Mouse (Mus musculus): Measurements from ENCODE around the gene Crx.
A peak's percentile ranks its signal among the peaks of the same experiment; 100 is the strongest.
"Not testable (repeated sequence)": the region's sequence is repeated elsewhere in the genome, so short reads cannot be mapped to it uniquely, and the experiment has no call there.

Gene Crx

DNA sequence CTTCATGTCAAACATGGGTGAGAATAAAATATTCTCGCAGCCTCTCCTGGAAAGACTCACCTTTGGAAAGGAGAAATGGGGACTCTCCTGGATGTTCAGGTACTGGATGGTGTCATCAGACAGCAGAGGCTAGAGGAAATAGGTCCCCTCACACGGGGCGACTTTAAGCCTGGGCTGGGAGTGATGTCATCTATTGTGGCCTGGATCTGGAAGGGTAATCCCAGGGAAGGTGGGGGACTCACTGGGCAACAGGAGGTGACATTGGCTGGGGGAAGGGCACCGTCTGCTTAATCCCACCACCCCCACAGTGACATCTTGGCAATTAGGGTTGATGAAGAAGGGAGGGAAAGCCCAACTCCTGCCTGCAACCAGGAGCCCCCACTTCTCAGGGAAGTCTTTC is at the start of gene Crx:
Gene Crx, minus strand, starts transcription at position 213 of the 400 bp plus-strand sequence.
- DNase-seq = no peak

DNA sequence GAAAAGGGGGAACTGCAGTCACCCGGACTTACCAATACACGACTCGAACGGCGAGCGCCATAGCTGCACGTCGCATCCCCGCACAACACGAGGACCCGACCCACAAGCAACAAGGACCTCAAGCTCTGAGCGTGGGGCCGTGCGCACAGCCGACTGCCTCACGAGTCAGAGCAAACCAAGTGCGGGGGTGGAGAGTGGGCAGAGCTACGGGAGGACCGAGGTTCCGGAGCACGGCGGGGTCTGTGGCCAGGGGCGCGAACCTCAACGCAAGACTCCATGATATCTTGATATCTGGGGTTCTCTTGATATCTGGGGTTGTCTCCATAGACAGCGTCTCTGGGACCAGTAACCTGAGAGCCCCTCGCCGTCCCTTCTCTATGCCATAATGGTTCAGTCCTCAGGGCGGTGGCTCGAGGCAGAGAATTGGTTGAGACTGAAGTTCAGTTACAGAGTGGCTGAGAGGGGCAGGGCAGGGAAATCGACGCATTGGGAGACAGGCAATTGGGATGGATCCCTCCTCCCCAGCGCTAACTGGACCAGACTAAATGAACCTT is 42.5 kb upstream of the Crx start, which contains the start of gene Selenow:
Gene Selenow, minus strand, starts transcription at position 183 of the 554 bp plus-strand sequence.
- DNase-seq = peak; percentile 90 to 93

DNA sequence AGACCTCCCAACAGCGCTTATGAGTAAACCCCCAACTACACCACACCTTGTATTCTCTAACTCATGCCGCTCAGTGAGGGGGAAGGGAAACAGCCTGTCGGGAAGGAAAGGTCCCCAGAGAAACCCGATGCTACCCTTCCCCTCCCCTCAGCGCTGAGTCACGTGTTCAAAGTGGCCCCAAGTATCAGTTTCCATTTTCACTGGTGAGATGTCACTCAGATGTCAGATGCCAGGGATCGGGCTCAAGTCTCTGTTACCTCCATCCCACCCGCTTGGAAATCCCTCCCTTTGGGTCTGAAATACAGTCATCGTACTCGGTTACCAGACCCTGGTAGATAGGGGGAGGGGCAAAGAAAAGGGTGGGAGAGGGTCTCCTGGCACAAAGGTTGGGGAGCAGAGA is 42.0 kb upstream of the Crx start:
- DNase-seq = peak in 1 of 2 experiments; percentile 22

DNA sequence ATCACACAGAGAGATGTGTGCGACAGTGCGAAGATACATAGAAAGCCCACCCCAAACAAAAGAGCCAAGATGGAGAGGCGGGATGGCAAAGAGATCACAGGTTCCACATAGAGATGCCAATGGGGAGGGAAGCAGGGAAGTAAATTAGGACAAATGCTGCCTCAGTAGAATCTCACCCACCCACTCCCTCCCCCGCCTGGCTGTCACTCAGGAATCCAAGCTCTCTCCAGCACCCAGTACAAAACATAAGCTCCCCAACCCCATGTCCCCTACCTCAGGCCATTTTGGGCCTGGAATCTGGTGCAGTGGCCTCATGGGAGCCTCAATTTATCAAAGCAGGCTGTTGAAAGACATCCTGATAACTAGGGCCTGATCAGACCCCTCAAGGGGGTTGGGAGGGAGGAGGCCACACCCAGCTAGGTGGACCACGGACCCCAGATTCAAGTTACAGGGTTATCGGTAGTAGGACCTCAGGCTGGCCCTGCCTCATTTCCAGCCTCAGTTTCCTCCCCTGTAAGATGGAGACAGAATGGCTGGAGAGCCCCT is 41.0 kb upstream of the Crx start:
- no peak for DNase-seq

DNA sequence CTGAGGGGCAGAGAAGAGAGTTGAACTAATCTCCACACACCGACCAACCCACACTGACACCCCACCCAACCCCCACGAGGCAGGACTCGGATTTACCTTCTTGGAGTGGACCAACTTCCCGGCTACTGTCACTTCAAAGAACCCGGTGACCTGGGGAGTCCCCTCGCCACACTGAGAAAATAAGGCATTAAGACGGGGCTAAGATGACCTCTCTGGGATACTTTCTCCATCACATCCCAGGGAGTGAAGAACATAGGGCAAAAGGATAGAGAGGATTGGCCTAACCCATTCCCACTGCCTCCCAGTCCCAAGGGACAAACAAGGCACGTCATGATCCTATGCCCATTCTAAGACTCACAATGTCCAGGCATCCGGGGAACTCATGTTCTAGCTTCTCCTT is 40.2 kb upstream of the Crx start:
- no peak for DNase-seq

DNA sequence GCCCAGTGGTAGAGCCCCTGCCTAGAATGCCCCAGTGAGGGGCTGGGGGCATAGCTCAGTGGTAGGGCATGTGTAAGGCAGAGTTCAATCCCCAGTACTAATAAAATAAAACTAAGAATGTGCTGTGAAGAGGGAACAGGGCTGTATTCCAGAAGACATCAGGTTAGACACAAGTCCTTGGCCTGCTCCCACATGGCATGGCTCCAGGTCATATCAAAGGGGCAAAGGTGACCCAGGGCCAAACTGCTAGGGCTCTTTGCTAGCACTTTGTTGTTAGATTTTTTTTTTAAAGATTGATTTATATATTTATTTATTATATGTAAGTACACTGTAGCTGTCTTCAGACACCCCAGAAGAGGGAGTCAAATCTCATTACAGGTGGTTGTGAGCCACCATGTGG is 38.6 kb upstream of the Crx start:
- peak in 1 of 2 experiments; percentile 39 for DNase-seq

DNA sequence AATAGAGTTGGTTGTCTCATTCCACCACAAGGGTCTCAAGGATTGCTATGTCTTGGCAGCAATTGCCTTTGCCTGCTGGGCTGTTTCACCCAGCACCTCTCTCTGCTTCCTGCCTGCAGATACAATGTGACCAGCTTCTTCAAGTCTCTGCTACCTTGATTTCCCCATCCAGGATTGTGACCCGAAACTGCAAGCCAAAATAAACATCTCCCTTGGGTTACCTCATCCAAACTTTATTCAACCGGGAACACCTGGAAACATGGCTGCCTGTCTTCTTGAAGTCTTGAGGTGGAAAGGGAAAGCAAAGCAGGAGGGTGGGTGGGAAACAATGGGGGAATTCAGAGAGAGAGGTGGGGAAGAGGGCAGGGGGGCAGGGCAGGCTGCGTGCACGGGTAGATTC is 37.2 kb upstream of the Crx start:
- DNase-seq = no peak

DNA sequence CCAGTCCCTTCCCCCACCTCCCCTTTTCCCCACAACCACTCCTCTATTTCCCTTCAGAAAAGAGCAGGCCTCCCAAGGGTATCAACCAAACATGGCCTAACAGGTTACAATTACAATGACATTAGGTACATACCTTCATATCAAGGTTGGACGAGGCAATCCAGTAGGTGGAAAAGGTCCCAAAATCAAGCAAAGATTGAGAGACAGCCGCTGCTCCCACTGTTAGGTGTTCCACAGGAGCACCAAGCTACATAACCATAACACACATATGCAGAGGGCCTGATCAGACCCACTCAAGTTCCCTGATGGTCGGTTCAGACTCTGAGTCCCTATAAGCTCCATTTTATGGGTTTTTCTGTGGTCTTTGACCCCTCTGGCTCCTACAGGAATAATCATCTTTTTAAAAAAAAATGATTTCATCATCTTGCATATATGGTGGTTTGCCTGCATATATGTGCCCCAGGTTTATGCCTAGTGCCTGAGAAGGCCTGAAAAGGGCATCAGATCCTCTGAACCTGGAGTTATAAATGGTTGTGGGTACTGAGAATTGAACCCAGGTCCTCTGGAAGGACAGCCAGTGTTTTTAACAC is 36.5 kb upstream of the Crx start:
- no peak for DNase-seq

DNA sequence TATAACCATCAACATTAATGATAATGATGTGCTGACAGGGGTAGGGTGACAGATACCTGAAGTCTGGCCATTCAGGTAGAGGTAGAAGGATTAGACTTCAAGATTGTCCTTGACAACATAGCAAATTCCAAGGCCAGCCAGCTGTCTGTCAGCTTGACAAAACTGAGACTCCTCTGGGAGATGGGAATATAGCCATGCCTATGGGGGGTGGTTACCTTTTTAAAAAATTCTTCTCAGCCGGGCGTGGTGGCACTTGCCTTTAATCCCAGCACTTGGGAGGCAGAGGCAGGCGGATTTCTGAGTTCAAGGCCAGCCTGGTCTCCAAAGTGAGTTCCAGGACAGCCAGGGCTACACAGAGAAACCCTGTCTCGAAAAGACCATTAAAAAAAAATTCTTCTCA is 35.9 kb upstream of the Crx start:
- not testable (repeated sequence) for DNase-seq

DNA sequence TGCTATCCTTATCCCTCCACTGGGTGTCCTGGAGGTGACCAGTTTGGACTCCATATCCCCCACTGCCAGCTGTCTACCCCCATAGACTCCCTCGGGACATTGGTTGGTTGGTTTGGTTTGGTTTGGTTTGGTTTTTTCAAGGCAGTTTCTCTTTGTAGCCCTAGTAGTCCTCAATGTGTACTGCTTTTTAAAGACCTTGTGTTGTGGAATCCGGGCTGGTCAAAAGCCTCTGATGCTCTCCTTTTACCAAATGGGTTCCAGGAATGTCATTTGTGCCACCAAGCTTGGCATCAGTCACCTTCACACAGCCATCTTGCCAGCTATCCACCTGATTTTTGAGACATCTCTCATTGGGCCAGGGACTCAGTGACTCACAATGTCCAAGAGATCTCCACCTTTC is 35.0 kb upstream of the Crx start:
- DNase-seq = no peak

DNA sequence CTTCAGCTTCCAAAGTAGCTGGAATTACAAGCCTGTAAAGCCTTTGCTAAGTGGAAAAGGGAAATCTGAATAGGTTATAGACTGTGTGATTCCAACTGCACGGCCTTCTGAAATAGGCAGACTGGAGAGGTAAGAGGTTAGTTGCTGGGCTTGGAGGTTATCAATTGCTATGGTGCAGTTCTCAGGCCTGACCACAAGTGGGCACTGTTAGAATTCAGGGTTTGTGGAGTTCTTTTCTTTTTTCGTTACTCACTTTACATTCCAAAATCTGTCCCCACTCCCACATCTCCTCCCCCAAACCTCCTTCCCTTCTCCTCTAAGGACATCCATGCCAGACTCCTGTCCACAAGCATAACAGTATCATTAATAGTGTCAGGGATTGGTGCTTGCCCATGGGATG is 34.5 kb upstream of the Crx start:
- peak in 1 of 2 experiments; percentile 49 for DNase-seq

DNA sequence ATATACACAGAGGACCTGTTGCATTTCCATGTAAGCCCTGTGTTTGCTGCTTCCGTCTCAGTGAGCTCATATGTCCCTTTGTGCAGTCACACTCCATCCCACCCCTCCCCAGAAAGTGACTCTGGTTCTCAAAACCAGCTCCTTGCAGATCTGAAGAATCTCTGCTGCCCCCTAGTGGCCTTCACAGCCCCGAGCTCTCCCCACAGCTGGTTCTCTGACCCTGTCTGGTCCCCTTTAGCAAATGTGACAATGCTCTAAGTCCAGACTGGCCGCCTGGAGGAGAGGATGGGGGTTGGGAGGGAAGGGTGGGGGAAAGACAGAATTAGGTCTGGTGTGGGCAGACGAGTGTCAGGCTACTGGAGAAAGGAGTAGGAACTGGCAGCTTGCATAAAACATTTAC is 32.4 kb upstream of the Crx start:
- DNase-seq = peak; percentile 63 to 80

DNA sequence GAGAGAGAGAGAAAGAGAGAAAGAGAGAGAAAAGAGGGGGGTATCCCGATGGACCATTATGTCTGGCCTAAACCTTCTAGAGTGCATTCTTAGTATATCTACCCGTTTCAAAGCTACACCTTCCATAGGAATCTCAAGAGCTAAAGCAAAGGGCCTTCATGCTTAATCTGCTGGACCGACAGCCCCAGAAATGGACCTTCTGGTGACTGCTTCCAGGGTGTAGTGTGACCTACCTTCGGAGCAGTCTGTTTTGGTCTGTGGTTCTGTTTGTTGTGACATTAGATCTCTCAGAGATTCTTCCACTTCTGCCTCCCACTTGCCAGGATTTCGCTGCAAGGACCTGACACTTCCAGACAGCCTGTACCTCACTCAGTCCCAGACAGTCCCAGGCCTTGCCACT is 30.8 kb upstream of the Crx start:
- no peak for DNase-seq

DNA sequence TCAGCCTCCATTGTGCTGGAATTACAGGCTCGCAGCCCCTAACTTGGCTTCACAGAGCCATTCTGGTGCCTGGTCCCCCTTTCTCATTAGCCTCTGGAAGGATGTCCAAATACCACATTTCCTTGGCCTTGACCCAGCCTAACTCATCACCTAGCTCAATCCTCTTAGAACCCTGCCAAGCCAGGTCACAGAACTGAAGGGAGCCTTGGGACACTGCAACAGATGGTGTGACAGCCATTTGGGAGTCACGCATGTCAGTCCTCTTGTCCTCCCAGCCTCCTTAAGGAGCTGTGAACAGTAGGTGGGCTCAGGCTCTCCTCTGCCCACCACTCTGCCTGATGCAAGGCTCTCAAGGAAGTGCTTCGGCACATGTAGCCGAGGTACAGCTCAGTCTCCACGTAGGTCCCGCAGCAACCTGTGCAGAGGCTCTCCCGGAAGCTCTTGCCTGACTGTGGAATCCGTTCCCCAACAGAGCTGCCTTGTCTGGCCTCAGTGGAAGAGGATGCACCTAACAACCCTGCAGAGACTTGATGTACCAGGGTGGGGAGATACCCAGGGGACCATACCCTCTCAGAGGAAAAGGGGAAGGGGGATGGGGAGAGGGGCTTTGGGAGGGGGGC is 28.3 kb upstream of the Crx start:
- no peak for DNase-seq

DNA sequence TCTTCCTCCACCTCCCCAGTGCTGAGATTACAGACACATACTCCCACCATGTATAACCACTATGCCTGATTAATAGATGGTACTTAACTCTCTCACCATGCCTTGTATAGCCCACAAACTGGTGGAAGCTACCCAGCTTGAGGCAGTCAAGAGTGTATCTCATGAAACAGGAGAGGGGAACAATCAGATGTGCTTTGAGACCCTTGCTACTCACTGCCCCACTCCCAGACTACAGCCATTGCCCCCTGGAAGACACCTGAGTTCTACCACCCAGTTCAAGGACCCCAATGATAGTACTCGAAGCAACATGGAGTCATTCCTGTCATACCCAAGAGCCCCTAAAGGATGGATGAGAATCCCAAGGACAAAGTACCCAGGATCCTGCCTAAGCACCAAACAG is 26.8 kb upstream of the Crx start:
- DNase-seq = no peak

DNA sequence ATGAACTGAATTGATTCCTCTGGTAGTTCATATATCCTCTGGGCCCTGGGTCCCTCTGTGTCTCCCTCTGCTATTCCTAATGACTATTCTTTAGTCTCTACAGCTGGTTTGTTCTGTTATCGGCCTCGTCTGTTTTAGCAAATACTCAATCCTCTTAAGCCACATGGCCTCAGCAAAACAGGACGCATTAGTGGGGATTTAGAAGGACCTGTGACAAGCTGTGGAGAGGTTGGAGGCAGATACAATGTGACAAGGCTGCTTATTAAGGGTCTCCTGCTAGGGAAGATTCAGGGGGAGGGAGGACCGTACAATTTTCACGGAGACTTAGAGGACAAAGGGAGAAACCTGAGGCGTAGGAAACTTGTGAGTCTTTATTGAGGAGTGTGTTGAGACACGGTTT is 26.1 kb upstream of the Crx start:
- no peak for DNase-seq

DNA sequence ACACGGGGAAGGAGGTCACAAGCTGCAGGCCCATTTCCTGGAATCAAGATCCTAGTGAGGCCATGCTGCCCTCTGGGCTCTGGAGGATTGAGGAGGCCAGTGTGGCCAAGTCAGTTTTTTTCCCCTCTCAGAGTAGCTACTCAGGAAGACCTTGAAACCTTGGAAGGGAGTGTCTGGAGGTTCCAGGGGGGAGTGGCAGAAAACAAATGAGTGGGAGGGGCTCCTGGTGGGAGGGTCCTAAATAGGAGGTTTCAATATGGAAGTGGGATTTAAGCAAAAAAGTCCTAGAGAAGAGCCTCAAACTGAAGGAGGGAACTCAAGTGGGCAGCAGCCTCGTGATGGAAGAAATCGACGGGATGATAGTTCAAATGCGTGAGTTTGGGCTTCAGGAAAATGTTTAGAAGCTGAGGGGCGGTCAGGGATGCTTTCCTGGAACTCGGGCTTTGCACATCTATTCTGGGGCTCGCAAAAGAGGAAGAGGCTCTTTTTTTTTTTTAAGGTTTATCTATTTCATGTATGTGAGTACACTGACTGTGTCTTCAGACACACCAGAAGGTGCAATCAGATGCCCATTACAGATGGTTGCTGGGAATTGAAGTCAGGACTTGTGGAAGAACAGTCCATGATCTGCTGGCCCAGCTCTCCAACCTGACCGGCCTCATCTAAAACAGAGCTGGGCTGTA is 21.7 kb upstream of the Crx start:
- DNase-seq = no peak

DNA sequence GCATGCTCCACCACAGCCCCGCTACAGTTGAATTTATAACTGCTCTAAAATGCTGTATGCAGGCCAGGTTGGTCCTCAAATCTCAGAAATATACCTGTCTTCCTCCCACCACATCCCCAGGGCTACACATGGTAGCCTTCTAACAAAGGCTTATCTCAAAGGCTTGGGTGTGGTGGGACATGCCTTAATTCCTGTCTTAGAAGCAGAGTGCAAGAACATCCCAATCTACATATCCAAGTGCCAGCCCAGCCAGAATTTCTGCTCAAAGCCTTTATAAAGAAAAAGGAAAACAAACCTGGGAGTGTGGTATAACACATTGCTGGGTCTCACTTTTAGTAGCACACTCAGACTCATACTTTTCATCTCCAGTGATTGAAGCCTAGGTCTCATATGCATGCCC is 14.5 kb upstream of the Crx start:
- no peak for DNase-seq

DNA sequence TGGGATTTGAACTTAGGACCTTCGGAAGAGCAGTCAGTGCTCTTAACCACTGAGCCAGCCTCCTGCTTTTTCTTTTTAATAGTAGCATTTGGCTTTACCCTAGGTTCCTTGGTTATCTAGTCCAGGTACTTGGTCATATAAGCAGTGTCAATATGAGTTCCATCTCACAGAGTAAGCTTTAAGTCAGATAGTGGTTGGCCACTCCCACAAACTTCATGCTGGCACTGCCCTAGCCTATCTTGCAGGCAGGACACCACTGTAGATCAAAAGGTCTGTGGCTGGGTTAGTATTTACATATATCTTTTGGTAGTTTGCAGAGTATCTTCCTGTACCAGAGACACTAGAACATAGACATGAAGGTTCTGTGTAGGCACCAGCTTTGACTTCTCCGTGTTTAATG is 4.4 kb upstream of the Crx start:
- no peak for DNase-seq

DNA sequence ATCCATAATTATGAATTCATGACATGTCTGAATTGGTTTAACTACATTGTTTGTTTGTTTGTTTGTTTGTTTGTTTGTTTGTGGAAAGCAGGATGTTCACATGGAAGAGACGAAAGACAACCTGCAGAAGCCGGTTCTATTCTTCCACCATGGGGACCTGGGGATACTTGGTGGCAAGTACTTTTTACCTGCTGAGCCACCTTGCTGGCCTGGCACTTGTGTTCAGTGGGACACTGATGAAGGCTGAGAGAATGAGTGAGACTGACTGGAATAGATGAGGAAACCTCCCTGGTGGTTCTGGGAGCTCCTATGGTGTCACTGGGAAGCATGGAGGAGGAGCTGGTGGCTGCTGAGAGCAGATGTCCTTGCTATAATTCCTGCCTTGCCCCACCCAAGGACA is 2.5 kb upstream of the Crx start, which contains the start of gene Crxos:
Gene Crxos, plus strand, starts transcription at position 301 of the 400 bp plus-strand sequence.
- no peak for DNase-seq

DNA sequence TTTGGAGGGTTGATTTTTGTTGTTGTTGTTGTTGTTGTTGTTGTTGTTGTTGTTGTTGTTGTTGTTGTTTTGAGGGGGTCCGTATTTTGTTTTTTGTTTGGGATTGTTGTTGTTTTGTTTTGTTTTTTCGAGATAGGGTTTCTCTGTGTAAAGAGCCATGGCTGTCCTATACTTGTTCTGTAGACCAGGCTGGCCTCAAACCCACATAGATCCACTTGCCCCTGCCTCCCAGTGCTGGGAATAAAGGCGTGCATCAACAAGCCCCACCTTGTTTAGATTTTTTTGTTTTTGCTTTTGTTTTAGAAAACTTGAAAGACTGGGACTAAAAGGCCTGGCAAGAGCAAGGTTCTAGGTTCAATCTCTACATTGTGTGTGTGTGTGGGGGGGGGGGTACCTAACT is 2.1 kb upstream of the Crx start:
- DNase-seq = no peak

DNA sequence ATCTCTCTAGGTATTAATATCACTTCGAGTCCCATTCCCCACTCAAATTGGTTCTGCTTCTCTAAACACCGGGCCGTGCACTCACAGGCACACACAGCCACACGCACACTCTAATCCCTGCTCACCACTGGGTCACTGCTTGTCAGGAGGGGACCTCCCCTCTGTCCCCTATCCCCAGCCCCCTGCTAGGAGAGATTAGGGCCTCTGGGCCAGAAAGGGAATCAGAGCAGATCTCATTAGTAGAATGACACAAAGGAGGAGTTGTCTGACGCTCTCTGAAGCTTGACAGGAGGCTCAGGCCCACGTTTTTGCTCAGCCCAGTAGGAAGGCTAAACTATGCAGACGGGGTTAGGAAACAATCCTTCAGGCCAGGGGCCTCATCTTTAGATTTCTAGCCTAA is 1.6 kb upstream of the Crx start:
- DNase-seq = no peak

DNA sequence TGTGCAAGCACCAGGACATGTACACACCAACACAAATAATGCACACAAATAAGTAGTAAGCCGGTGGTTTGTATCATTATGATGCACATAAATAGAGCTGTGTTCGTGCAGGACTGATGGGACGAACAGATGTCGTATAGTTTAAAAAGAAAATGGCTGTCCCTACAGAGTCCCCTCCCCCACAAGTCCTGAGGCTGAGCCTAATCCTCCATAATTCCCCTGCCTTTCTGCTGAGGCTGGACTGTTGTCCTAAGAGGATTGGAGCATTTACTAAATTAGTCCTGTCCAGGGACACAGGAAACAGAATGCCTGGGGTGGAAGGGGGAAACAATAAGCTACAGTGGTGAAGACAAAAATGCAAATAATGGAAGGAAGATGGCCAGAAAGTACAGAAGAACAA is 15.7 kb downstream of the Crx start:
- DNase-seq = no peak

DNA sequence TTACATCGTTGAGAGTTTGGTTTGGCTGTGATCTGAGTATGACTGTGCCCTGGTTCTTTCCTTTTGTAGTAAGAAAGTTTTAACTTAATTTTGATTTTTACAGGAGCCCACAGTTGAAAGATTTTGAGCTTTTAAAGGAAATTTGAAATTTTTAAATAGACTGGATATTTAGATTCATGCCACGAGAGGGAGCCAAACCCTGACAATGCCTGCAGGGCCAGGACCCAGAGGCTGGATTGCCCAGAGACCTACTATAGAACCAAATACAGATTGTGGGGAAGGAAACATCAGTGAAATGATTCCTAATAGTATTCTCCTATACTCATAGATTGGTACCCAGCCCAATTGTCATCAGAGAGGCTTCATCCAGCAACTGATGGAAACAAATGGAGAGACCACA is 20.1 kb downstream of the Crx start:
- no peak for DNase-seq
